Mouse (Mus musculus) forebrain, embryonic 15.5 days (tissue): ENCODE data around the gene Lrrc52. TPM values are rescaled to one million over a fixed set of nuclear protein-coding genes. Genes with fewer than 3 reads are reported as not detected.

ENCODE experiments used
- ATAC-seq: fragments of 200-750 bp; cut with Nextera tagmentation; replicated peaks from 2 replicates; pipeline ENCODE4 v1.8.0; 2017; ENCODE audit warnings: mild to moderate bottlenecking, moderate TSS enrichment, moderate library complexity
- H3K27ac ChIP-seq: fragments of 300-500 bp; sonication (generic); replicated peaks from 2 replicates; pipeline ENCODE4 v1.5.1; 2015; ENCODE audit warnings: mild to moderate bottlenecking, inconsistent platforms
- H3K27me3 ChIP-seq: fragments of 300-500 bp; sonication (generic); 2 replicates; pipeline ENCODE4 v1.6.1; 2015; ENCODE audit warnings: inconsistent platforms
- H3K36me3 ChIP-seq: fragments of 300-500 bp; sonication (generic); 2 replicates; pipeline ENCODE4 v1.6.1; 2015; ENCODE audit warnings: mild to moderate bottlenecking, inconsistent platforms
- H3K4me1 ChIP-seq: fragments of 300-500 bp; sonication (generic); 2 replicates; pipeline ENCODE4 v1.6.1; 2015; ENCODE audit warnings: inconsistent platforms
- H3K4me2 ChIP-seq: fragments of 300-500 bp; sonication (generic); replicated peaks from 2 replicates; pipeline ENCODE4 v1.6.1; 2015; ENCODE audit warnings: mild to moderate bottlenecking, inconsistent platforms
- H3K4me3 ChIP-seq: fragments of 300-500 bp; sonication (generic); 2 replicates; pipeline ENCODE4 v1.5.1; 2015; ENCODE audit warnings: mild to moderate bottlenecking, inconsistent platforms
- H3K9ac ChIP-seq: fragments of 300-500 bp; sonication (generic); replicated peaks from 2 replicates; pipeline ENCODE4 v1.6.1; 2015; ENCODE audit warnings: mild to moderate bottlenecking, inconsistent platforms
- H3K9me3 ChIP-seq: fragments of 300-500 bp; sonication (generic); 2 replicates; pipeline ENCODE4 v1.6.1; 2016; ENCODE audit warnings: inconsistent platforms
- WGBS: fragments of 180-500 bp; shearing (Covaris S2); methylation state at CpG from one replicate; pipeline ENCODE4 v1.1.7; 2015; ENCODE audit warnings: mixed read lengths; 5-methylcytosine and 5-hydroxymethylcytosine counted together
- polyA plus RNA-seq: library from polyadenylated mRNA; unstranded; fragments of >200 nt; fragmentation: Nextera tagmentation; extraction: Ambion mirVana; gene quantifications from 2 replicates; pipeline ENCODE4 v1.2.1, GENCODE M21; 2015

Lrrc52 gene
- polyA plus RNA-seq, 1 experiment from 2014 or later: not detected

DNA sequence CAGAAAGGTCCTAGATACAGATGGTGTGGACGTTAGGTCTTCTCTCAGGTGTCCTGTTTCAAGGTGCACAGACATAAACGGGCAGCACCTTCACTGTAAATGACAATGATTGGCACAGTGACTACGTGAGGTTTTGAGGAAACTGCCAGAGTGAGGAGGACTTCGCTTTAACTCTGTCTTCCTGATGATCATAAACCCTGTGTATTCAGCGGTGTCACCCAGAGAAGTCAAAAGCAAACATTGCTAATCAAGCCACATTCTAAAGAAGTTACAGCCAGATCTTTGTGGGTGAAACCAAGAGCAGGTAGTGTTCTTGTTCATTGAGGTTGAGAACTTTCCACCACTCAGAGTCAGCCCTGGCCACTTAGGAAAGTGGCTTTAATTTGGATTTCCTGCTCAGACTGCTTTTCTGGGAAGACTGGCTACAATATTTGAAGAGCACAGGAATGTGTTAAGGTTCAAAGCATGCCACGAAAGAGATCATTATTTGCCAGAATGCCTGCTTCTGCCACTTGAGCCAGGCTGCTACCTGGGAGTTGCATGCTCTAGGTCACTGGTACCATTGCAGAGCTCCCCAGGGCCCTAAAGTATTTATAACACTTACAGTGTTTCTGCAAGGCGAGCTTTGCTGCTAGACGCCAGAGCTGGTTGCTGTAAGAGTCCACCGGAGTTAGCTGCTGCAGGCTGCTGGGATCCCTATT, 35.5 kb downstream of the Lrrc52 start:
- no peak overlapping the region for H3K27ac ChIP-seq
- no peak overlapping the region for H3K9ac ChIP-seq
- H3K4me3 ChIP-seq: no peak overlapping the region
- H3K4me2 ChIP-seq: no peak overlapping the region
- H3K4me1 ChIP-seq: no peaks in the 10 kb centered on the region
- 68% methylated on average over 9 of the region's 9 CpGs for WGBS
- H3K9me3 ChIP-seq: no peaks in the 10 kb centered on the region
- H3K27me3 ChIP-seq: no peaks in the 10 kb centered on the region
- no peaks in the 10 kb centered on the region for H3K36me3 ChIP-seq
- no peak for ATAC-seq

DNA sequence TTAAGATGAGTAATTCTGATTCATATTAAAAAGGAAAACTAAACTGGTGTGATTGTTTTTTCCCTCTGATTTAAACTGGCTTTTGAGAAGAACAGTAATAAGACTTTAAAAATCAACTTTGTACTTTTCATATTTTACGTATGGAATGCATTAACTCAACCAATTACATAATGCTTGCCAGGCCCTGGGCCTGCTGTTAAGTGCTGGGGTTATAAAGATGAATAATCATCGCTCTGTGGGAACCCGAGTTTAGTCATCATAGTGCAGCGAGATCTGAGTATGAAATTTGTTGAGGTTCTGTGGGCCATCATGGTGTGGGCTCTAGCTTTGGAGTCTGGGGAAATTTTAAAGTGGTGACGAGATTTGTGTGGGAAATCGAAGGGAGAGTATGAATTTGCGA, 39.9 kb downstream of the Lrrc52 start:
- Histone ChIP-seq H3K4me3 (no peak overlapping the region), H3K36me3 (no peaks in the 10 kb centered on the region), H3K4me2 (no peak overlapping the region), H3K27me3 (no peaks in the 10 kb centered on the region), H3K9ac (no peak overlapping the region), H3K4me1 (no peaks in the 10 kb centered on the region), H3K27ac (no peak overlapping the region), H3K9me3 (no peaks in the 10 kb centered on the region)
- 87% methylated on average over 7 of the region's 7 CpGs for WGBS
- no peak for ATAC-seq

GRCm38 (mm10) chr1:167425572-167425971, 41.0 kb downstream of the Lrrc52 start:
- no peaks in the 10 kb centered on the region for H3K27me3 ChIP-seq
- no peak overlapping the region for H3K4me3 ChIP-seq
- H3K4me2 ChIP-seq: no peak overlapping the region
- no peaks in the 10 kb centered on the region for H3K4me1 ChIP-seq
- ATAC-seq: no peak
- H3K9ac ChIP-seq: no peak overlapping the region
- 93% methylated on average over 5 of the region's 5 CpGs for WGBS
- H3K9me3 ChIP-seq: no peaks in the 10 kb centered on the region
- no peaks in the 10 kb centered on the region for H3K36me3 ChIP-seq
- H3K27ac ChIP-seq: no peak overlapping the region

DNA sequence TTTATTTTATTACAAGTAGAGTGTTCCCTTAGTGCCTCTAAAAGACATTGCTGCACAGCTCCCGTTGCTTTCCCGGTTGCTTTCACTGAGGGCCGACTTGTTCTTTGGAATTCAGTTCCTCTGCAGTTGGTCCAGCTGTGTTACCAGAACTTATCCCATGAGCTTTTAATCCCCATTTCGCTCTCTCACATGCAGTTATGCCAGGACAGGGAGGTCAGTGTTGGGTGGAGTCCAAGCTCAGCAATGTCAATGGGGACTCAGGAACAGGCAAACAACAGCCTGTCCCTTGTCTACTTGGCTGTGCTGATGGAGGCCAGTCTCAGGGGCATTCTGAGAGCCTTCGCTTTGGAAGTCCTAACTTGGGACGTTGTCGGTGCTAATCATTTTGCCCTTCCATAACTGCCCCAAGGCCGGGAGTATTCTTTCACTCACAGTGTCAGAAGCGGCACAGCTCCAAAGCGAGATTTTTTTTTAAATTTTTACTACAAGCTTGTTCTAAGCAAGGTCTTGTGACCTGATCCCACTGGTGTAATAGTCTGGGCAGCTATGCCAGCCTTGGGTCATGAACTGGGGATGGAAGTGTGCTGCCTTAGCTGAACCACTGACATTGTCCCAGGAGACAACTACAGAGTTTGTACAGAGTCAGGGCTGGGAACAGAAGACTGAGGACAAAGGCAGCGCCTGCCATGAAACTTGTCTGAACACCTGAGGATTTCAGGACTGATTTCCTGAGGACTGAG, 43.9 kb downstream of the Lrrc52 start:
- Histone ChIP-seq H3K36me3 (no peaks in the 10 kb centered on the region), H3K27me3 (no peaks in the 10 kb centered on the region), H3K9me3 (no peaks in the 10 kb centered on the region), H3K9ac (no peak overlapping the region), H3K27ac (no peak overlapping the region), H3K4me3 (no peak overlapping the region), H3K4me1 (no peaks in the 10 kb centered on the region), H3K4me2 (no peak overlapping the region)
- ATAC-seq: no peak
- 75% methylated on average over 11 of the region's 11 CpGs for WGBS

DNA sequence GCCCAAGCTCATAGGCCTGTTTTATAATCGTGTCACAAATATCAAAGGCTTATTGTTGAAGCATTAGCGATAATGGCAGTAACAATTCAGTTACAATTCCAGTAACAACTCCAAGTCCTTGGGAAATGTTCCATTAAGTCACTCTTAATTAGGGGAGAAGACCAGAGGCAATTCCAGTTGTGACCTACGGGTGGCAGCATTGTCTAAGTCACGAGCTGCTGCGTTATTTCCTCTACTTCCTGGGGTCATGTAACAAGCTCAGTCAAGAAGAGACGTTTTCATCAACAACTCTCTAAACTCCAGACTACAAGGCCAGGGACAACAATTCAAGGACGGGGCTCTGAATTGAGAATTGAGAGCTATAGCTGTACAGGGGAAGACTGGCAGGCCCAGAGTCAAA, 51.7 kb downstream of the Lrrc52 start:
- Histone ChIP-seq H3K9ac (no peak overlapping the region), H3K27ac (no peak overlapping the region), H3K27me3 (0 out of 2 replicates have a peak, but pooled peaks cover 5% of the 10 kb centered on the region), H3K4me3 (no peak overlapping the region), H3K4me1 (no peaks in the 10 kb centered on the region), H3K36me3 (no peaks in the 10 kb centered on the region), H3K4me2 (no peak overlapping the region), H3K9me3 (no peaks in the 10 kb centered on the region)
- WGBS: 2% methylated on average over 7 of the region's 7 CpGs
- peak; percentile 38; the same call in 1 of the 2 replicates for ATAC-seq

DNA sequence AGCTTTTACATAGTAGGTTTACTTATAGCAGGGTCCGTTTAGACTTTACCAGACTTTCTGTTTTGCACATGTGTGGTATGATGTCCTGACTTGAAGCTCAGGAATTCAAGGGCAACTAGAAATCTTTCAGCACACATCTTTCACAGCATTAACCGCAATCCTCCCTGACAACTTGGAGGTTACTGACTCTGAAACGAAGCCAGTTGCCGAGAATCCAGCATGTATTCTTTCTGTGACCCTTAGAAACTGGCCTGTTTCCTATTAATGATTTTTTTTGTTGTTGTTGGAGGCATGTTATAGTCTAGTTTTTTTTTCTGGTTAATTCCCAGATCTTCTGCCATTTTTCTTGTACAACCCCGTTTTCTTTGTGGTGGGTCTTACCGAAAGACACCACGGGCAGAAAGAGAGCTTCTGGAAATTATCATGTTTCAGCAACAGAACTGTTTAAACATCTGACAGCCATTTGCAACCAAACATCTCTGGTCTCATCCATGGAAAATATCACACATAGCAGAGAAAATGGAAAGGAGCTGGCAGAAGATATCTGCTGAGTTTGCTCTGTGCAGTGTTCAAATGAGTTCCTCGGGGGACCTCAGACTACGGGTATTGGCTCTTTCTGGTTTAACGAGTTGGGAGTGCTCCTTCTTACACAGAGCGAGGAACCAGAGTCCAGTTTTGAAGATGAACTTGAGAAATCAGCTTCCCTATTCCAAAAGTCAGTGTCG, 54.4 kb downstream of the Lrrc52 start:
- Histone ChIP-seq H3K4me1 (no peaks in the 10 kb centered on the region), H3K27me3 (0 out of 2 replicates have a peak, but pooled peaks cover 5% of the 10 kb centered on the region), H3K4me2 (no peak overlapping the region), H3K4me3 (no peak overlapping the region), H3K36me3 (no peaks in the 10 kb centered on the region), H3K9me3 (no peaks in the 10 kb centered on the region), H3K9ac (no peak overlapping the region), H3K27ac (no peak overlapping the region)
- WGBS: 78% methylated on average over 12 of the region's 12 CpGs
- ATAC-seq: no peak

GRCm38 (mm10) chr1:167409601-167410000, 57.0 kb downstream of the Lrrc52 start:
- H3K4me2 ChIP-seq: no peak overlapping the region
- no peaks in the 10 kb centered on the region for H3K4me1 ChIP-seq
- no peaks in the 10 kb centered on the region for H3K9me3 ChIP-seq
- H3K27ac ChIP-seq: no peak overlapping the region
- no peaks in the 10 kb centered on the region for H3K36me3 ChIP-seq
- no peak overlapping the region for H3K4me3 ChIP-seq
- no peak for ATAC-seq
- H3K27me3 ChIP-seq: 0 out of 2 replicates have a peak, but pooled peaks cover 5% of the 10 kb centered on the region
- no peak overlapping the region for H3K9ac ChIP-seq
- WGBS: 77% methylated on average over 4 of the region's 4 CpGs

GRCm38 (mm10) chr1:167405237-167405636, 61.3 kb downstream of the Lrrc52 start:
- no peaks in the 10 kb centered on the region for H3K4me1 ChIP-seq
- no peak overlapping the region for H3K4me3 ChIP-seq
- 88% methylated on average over 4 of the region's 4 CpGs for WGBS
- H3K27ac ChIP-seq: no peak overlapping the region
- 0 out of 2 replicates have a peak, but pooled peaks cover 1% of the 10 kb centered on the region for H3K27me3 ChIP-seq
- no peak overlapping the region for H3K9ac ChIP-seq
- no peaks in the 10 kb centered on the region for H3K9me3 ChIP-seq
- no peak overlapping the region for H3K4me2 ChIP-seq
- no peaks in the 10 kb centered on the region for H3K36me3 ChIP-seq
- ATAC-seq: no peak

Other genes starting within 250 kb of the Lrrc52 start
- gene Uck2, start 181.5 kb downstream of the Lrrc52 start, polyA plus RNA-seq: 64.7 and 68.2 TPM in 2 replicates
- 68.1 and 69.0 TPM in 2 replicates for gene Tmco1, start 158.4 kb downstream of the Lrrc52 start, polyA plus RNA-seq
- gene Aldh9a1, start 116.8 kb downstream of the Lrrc52 start, polyA plus RNA-seq: 26.4 and 29.5 TPM in 2 replicates
- 95.3 and 98.6 TPM in 2 replicates for gene Mgst3, start 72.9 kb downstream of the Lrrc52 start, polyA plus RNA-seq
- gene Rxrg, start 131.6 kb upstream of the Lrrc52 start, polyA plus RNA-seq: 29.5 and 32.8 TPM in 2 replicates
- gene Lmx1a, start 222.5 kb upstream of the Lrrc52 start, polyA plus RNA-seq: 2.6 and 3.7 TPM in 2 replicates